Mouse (Mus musculus) cerebellum, adult 2 months (tissue): ENCODE measurements around the gene Susd3.

Experiments
- CTCF ChIP-seq: fragments of 200-500 bp; IDR thresholded peaks from 2 replicates; pipeline ENCODE4 v1.5.1; 2011; ENCODE audit warnings: low read depth, mild to moderate bottlenecking, control low read depth, low read length, moderate library complexity, borderline replicate concordance; ENCODE audit not compliant: insufficient read depth
- POLR2A ChIP-seq: fragments of 200-500 bp; IDR thresholded peaks from 2 replicates; pipeline ENCODE4 v1.6.1; 2011; ENCODE audit warnings: low read length, control low read depth, borderline replicate concordance; ENCODE audit not compliant: insufficient read depth

- TF ChIP-seq POLR2A: no peak
- TF ChIP-seq CTCF: no peak
Measured at GRCm38 (mm10) chr13:49206341-49206740, 42.2 kb downstream of the Susd3 start.
